Mouse (Mus musculus) liver, postnatal 0 days (tissue): ENCODE data around the gene Kcnj16.

ENCODE experiments used
- CTCF ChIP-seq: sonication (generic); IDR thresholded peaks from 2 replicates; pipeline ENCODE4 v1.5.1; 2016; ENCODE audit warnings: antibody characterized with exemption, low read depth
- EP300 ChIP-seq: IDR thresholded peaks from 2 replicates; pipeline ENCODE4 v1.6.1; 2016; ENCODE audit warnings: antibody characterized with exemption, low read depth, mild to moderate bottlenecking

- TF ChIP-seq CTCF (no peak), EP300 (no peak)
These were observed 97.9 kb downstream of the Kcnj16 start, which contains the start of gene Kcnj2 for GRCm38 (mm10) chr11:111065635-111066298.
